Mouse (Mus musculus) hindbrain, postnatal 0 days (tissue): ENCODE results near the gene Gmip. TPM values are rescaled to one million over a fixed set of nuclear protein-coding genes. Genes with fewer than 3 reads are reported as not detected.

Source experiments
- ATAC-seq: fragments of 200-750 bp; cut with Nextera tagmentation; 2 replicates; pipeline ENCODE4 v1.8.0; 2017; ENCODE audit warnings: mild to moderate bottlenecking, moderate TSS enrichment, moderate library complexity
- DNase-seq: peaks from one replicate; pipeline ENCODE4 v3.0.0-alpha.2; 2015; ENCODE audit warnings: low spot score
- H3K27ac ChIP-seq: fragments of 300-500 bp; sonication (generic); 2 replicates; pipeline ENCODE4 v1.5.1; 2014; ENCODE audit warnings: mild to moderate bottlenecking
- H3K27me3 ChIP-seq: fragments of 300-500 bp; sonication (generic); 2 replicates; pipeline ENCODE4 v1.6.1; 2014; ENCODE audit warnings: low read length, mixed read lengths; ENCODE audit not compliant: insufficient read depth
- H3K36me3 ChIP-seq: fragments of 300-500 bp; sonication (generic); 2 replicates; pipeline ENCODE4 v1.6.1; 2014; ENCODE audit warnings: low read length, mixed read lengths; ENCODE audit not compliant: insufficient read depth
- H3K4me1 ChIP-seq: fragments of 300-500 bp; sonication (generic); 2 replicates; pipeline ENCODE4 v1.6.1; 2014; ENCODE audit warnings: antibody characterized with exemption, low read length, mixed read lengths; ENCODE audit not compliant: insufficient read depth
- H3K4me2 ChIP-seq: fragments of 300-500 bp; sonication (generic); 2 replicates; pipeline ENCODE4 v1.6.1; 2014; ENCODE audit warnings: low read depth, mild to moderate bottlenecking, low read length, moderate library complexity, mixed read lengths
- H3K4me3 ChIP-seq: fragments of 300-500 bp; sonication (generic); 2 replicates; pipeline ENCODE4 v1.5.1; 2014; ENCODE audit warnings: low read length
- H3K9ac ChIP-seq: fragments of 300-500 bp; sonication (generic); replicated peaks from 2 replicates; pipeline ENCODE4 v1.6.1; 2014; ENCODE audit warnings: mild to moderate bottlenecking, low read length, moderate library complexity, mixed read lengths
- H3K9me3 ChIP-seq: fragments of 300-500 bp; sonication (generic); 2 replicates; pipeline ENCODE4 v1.6.1; 2016; ENCODE audit warnings: low read length, mixed read lengths
- CTCF ChIP-seq: IDR thresholded peaks from 2 replicates; pipeline ENCODE4 v1.5.1; 2016; ENCODE audit warnings: antibody characterized with exemption, control low read depth, low read depth
- WGBS: fragments of 180-500 bp; shearing (Covaris S2); extraction: QIAGEN DNeasy Blood & Tissue Kit; methylation state at CpG from one replicate; pipeline ENCODE4 v1.1.7; 2014; 5-methylcytosine and 5-hydroxymethylcytosine counted together
- polyA plus RNA-seq: library from polyadenylated mRNA; unstranded; fragments of >200 nt; fragmentation: Nextera tagmentation; extraction: Ambion mirVana; gene quantifications from 2 replicates; pipeline ENCODE4 v1.2.1, GENCODE M21; 2015
- total RNA-seq: library from RNA; depleted of rRNA; stranded (reverse); fragments of >200 nt; gene quantifications from 2 replicates; pipeline ENCODE4 v1.2.3, GENCODE M21; 2014

The Gmip gene
- total and polyA plus RNA-seq, 2 experiments from 2014 or later: 27.9 to 42.7 TPM

- ATAC-seq (no peak), DNase-seq (no peak)
- Histone ChIP-seq H3K9ac (no peak overlapping the region), H3K4me3 (no peak overlapping the region), H3K4me1 (no peaks in the 10 kb centered on the region), H3K36me3 (peaks cover 44% of the 10 kb centered on the region), H3K27me3 (no peaks in the 10 kb centered on the region), H3K27ac (no peak overlapping the region), H3K4me2 (peak overlapping the region; percentile 62; the same call in 1 of the 2 replicates), H3K9me3 (no peaks in the 10 kb centered on the region)
- no peak for TF ChIP-seq CTCF
- WGBS: 60% methylated on average over 3 of the region's 3 CpGs
Observed at GRCm38 (mm10) chr8:69809820-69810219, 1.3 kb downstream of the Gmip start.

- ATAC-seq: no peak
- TF ChIP-seq CTCF: no peak
- no peaks in the 10 kb centered on the region for H3K9me3 ChIP-seq
- peaks cover 22% of the 10 kb centered on the region; the same call in 1 of the 2 replicates for H3K36me3 ChIP-seq
- H3K4me2 ChIP-seq: no peak overlapping the region
- no peak overlapping the region for H3K9ac ChIP-seq
- WGBS: 71% methylated on average over 2 of the region's 2 CpGs
- no peak for DNase-seq
- H3K27me3 ChIP-seq: no peaks in the 10 kb centered on the region
- no peak overlapping the region for H3K27ac ChIP-seq
- no peak overlapping the region for H3K4me3 ChIP-seq
- H3K4me1 ChIP-seq: no peaks in the 10 kb centered on the region
Observed at GRCm38 (mm10) chr8:69814881-69815280, 6.4 kb downstream of the Gmip start.

GRCm38 (mm10) chr8:69815396-69815795 is 6.9 kb downstream of the Gmip start:
- no peak for ATAC-seq
- no peaks in the 10 kb centered on the region for H3K9me3 ChIP-seq

GRCm38 (mm10) chr8:69820466-69820865 is 12.0 kb downstream of the Gmip start:
- no peak for TF ChIP-seq CTCF
- 78% methylated on average over 9 of the region's 9 CpGs for WGBS
- 0 out of 2 replicates have a peak, but pooled peaks cover 10% of the 10 kb centered on the region for H3K36me3 ChIP-seq

More at GRCm38 (mm10) chr8:69815396-69815795, 6.9 kb downstream of the Gmip start:
- TF ChIP-seq CTCF: no peak
- H3K4me2 ChIP-seq: no peak overlapping the region
- H3K4me1 ChIP-seq: no peaks in the 10 kb centered on the region
- no peak overlapping the region for H3K27ac ChIP-seq
- H3K27me3 ChIP-seq: no peaks in the 10 kb centered on the region
- peaks cover 22% of the 10 kb centered on the region; the same call in 1 of the 2 replicates for H3K36me3 ChIP-seq
- no peak overlapping the region for H3K4me3 ChIP-seq
- WGBS: 89% methylated on average over 4 of the region's 4 CpGs
- H3K9ac ChIP-seq: no peak overlapping the region
- no peak for DNase-seq

GRCm38 (mm10) chr8:69821971-69822385 is 13.5 kb downstream of the Gmip start:
- Histone ChIP-seq H3K9ac (peak overlapping the region; percentile 64), H3K27ac (peak overlapping the region; percentile 79), H3K27me3 (no peaks in the 10 kb centered on the region), H3K4me1 (peaks cover 13% of the 10 kb centered on the region), H3K9me3 (no peaks in the 10 kb centered on the region), H3K36me3 (peaks cover 18% of the 10 kb centered on the region; the same call in 1 of the 2 replicates), H3K4me3 (peak overlapping the region; percentile 59), H3K4me2 (peak overlapping the region; percentile 81)
- WGBS: 4% methylated on average over 14 of the region's 22 CpGs
- TF ChIP-seq CTCF: no peak
- peak; percentile 72 for DNase-seq
- peak; percentile 65 for ATAC-seq

More at GRCm38 (mm10) chr8:69820466-69820865, 12.0 kb downstream of the Gmip start:
- no peak for DNase-seq
- Histone ChIP-seq H3K4me1 (peaks cover 13% of the 10 kb centered on the region), H3K27me3 (no peaks in the 10 kb centered on the region), H3K4me3 (no peak overlapping the region), H3K27ac (no peak overlapping the region), H3K9me3 (no peaks in the 10 kb centered on the region), H3K4me2 (no peak overlapping the region), H3K9ac (no peak overlapping the region)
- no peak for ATAC-seq

- peak within 1 kb of the TSS; percentile 81 for H3K4me2 ChIP-seq
- peak; percentile 82 for DNase-seq
- no peaks in the 10 kb centered on the region for H3K27me3 ChIP-seq
- peaks cover 20% of the 10 kb centered on the region; the same call in 1 of the 2 replicates for H3K36me3 ChIP-seq
- TF ChIP-seq CTCF: peak; percentile 42
- peaks cover 13% of the 10 kb centered on the region for H3K4me1 ChIP-seq
- H3K27ac ChIP-seq: peak within 1 kb of the TSS; percentile 79
- peak within 1 kb of the TSS; percentile 59 for H3K4me3 ChIP-seq
- peak; percentile 78 for ATAC-seq
- peak within 1 kb of the TSS; percentile 64 for H3K9ac ChIP-seq
- no peaks in the 10 kb centered on the region for H3K9me3 ChIP-seq
- WGBS: 2% methylated on average over 29 of the region's 35 CpGs
Observed at GRCm38 (mm10) chr8:69822386-69823191, 14.1 kb downstream of the Gmip start, which contains the start of gene Lpar2. Gene Lpar2 (plus strand): TSS chr8:69822429.
